Mouse (Mus musculus) ES-E14 (cell line): ENCODE results near the gene Tmem92. TPM values are rescaled to one million over a fixed set of nuclear protein-coding genes. Genes with fewer than 3 reads are reported as not detected.

ENCODE experiments used
- DNase-seq: peaks from one replicate; pipeline ENCODE4 v3.0.0-alpha.2; 2013; ENCODE audit warnings: low read depth, low spot score
- H3K27ac ChIP-seq: 2 replicates; pipeline ENCODE4 v1.5.1; 2012; ENCODE audit warnings: low read depth, mild to moderate bottlenecking, low read length, moderate library complexity, mixed read lengths; ENCODE audit not compliant: poor library complexity, insufficient read depth, severe bottlenecking
- H3K36me3 ChIP-seq: 2 replicates; pipeline ENCODE4 v1.6.1; 2012; ENCODE audit warnings: mild to moderate bottlenecking, low read length, moderate library complexity, mixed read lengths; ENCODE audit not compliant: control insufficient read depth, poor library complexity, insufficient read depth, severe bottlenecking
- H3K4me1 ChIP-seq, 2 experiments: fragments of 150-350 bp in 1 of 2; sonication (generic) in 1 of 2; 2 replicates each; pipeline ENCODE4 v1.6.1; 2012; ENCODE audit warnings: low read length in 2 of 2, mild to moderate bottlenecking in 1 of 2, mixed read lengths in 1 of 2; ENCODE audit not compliant: control insufficient read depth in 2 of 2, insufficient read depth in 2 of 2, poor library complexity in 1 of 2
- H3K4me3 ChIP-seq, 2 experiments: fragments of 150-350 bp in 1 of 2; sonication (generic) in 1 of 2; 2 replicates each; pipeline ENCODE4 v1.5.1; 2012; ENCODE audit warnings: low read length in 2 of 2, low read depth in 1 of 2, mild to moderate bottlenecking in 1 of 2, mixed read lengths in 1 of 2; ENCODE audit not compliant: insufficient read depth in 1 of 2, poor library complexity in 1 of 2, severe bottlenecking in 1 of 2
- H3K9ac ChIP-seq: 2 replicates; pipeline ENCODE4 v1.6.1; 2012; ENCODE audit warnings: low read depth, mild to moderate bottlenecking, low read length, mixed read lengths; ENCODE audit not compliant: poor library complexity, insufficient read depth, severe bottlenecking
- H3K9me3 ChIP-seq: fragments of 150-350 bp; sonication (generic); 2 replicates; pipeline ENCODE4 v1.6.1; 2012; ENCODE audit warnings: low read depth, mild to moderate bottlenecking, low read length; ENCODE audit not compliant: control insufficient read depth, insufficient read depth
- CHD2 ChIP-seq: IDR thresholded peaks from 2 replicates; pipeline ENCODE4 v1.6.1; 2014; ENCODE audit warnings: mild to moderate bottlenecking, low read depth, low read length, inconsistent platforms
- HCFC1 ChIP-seq: IDR thresholded peaks from 2 replicates; pipeline ENCODE4 v1.6.1; 2012; ENCODE audit warnings: low read length, inconsistent platforms, borderline replicate concordance; ENCODE audit not compliant: insufficient read depth
- MAFK ChIP-seq: IDR thresholded peaks from 2 replicates; pipeline ENCODE4 v1.6.1; 2014; ENCODE audit warnings: mild to moderate bottlenecking, low read depth, low read length, inconsistent platforms; ENCODE audit not compliant: insufficient read depth
- ZC3H11A ChIP-seq: IDR thresholded peaks from 2 replicates; pipeline ENCODE4 v1.6.1; 2012; ENCODE audit warnings: low read depth, mild to moderate bottlenecking, inconsistent platforms, low read length, borderline replicate concordance
- ZNF384 ChIP-seq: IDR thresholded peaks from 2 replicates; pipeline ENCODE4 v1.6.1; 2012; ENCODE audit warnings: low read depth, low read length, inconsistent platforms
- in situ Hi-C, 2 experiments: fragments of 600-800 bp; cut with MboI; formaldehyde crosslinking; loops; one replicate each; pipeline ENCODE4 v1.15.1; 2025; ENCODE audit warnings: low sequenced_read_pairs in 2 of 2, inconsistent platforms in 1 of 2; ENCODE audit not compliant: unreplicated experiment in 2 of 2
- total RNA-seq: library from RNA; depleted of rRNA; stranded (reverse); fragments of 300-350 nt; gene quantifications from 2 replicates; pipeline ENCODE4 v1.2.3, GENCODE M21; 2012; rRNA removed

Gene Tmem92
- total RNA-seq, 1 experiment, result 19.8 TPM

DNA sequence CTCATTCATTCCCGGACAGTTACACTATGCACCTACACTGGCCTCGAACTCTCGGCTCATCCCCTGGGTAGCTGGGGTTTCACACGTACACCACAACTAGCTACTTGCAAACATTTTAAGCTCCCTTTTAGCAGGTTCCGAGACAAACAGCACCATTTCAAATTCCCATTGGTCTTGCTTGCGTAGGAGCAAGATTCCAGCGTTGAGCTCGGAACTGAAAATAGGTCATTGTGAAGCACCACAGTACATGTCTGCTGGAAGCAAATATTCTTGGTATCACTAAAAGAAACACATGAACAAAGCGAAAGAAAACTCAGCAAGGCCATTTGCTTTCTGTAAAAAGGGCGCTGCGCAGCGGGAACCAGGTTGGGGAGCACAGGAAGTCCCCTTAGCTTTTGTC is 51.3 kb downstream of the Tmem92 start:
- TF ChIP-seq ZNF384 (no peak), CHD2 (no peak)
- peaks cover 0 to 3% of the 10 kb centered on the region in 2 experiments; a peak in 2 of 4 replicates for H3K4me1 ChIP-seq
- H3K9ac ChIP-seq, result no peak overlapping the region
- H3K9me3 ChIP-seq, result no peaks in the 10 kb centered on the region
- no peak overlapping the region for H3K27ac ChIP-seq
- no peaks in the 10 kb centered on the region for H3K36me3 ChIP-seq
- in situ Hi-C loops, result no loop called here
- no peak for DNase-seq
- H3K4me3 ChIP-seq, result no peak overlapping the region

DNA sequence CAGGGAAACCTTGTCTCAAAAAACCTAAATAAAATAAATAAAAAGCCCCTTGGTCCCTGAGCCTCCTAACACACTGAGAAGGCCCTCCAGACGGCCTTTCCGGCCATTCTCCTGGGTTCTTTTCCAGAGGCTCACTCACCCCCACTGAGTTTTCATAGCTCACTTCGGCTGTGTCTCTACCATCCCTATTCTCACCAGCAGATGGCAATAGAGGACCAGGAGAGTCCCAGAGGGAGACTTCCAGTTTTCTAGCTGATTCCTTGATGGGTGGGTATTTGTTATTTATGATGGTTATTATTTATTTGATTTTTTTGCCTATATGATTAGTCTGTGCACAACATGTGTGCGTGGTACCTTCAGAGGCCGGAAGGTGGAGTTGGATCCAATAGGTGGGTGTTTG is 52.2 kb downstream of the Tmem92 start:
- no peak overlapping the region for H3K27ac ChIP-seq
- DNase-seq, result peak; percentile 73
- no peaks in the 10 kb centered on the region for H3K9me3 ChIP-seq
- H3K4me1 ChIP-seq, result peaks cover 0 to 3% of the 10 kb centered on the region in 2 experiments; a peak in 2 of 4 replicates
- TF ChIP-seq CHD2 (no peak), ZC3H11A (no peak), HCFC1 (no peak), ZNF384 (no peak), MAFK (no peak)
- in situ Hi-C loops, result no loop called here
- no peaks in the 10 kb centered on the region for H3K36me3 ChIP-seq
- no peak overlapping the region for H3K4me3 ChIP-seq
- H3K9ac ChIP-seq, result no peak overlapping the region

DNA sequence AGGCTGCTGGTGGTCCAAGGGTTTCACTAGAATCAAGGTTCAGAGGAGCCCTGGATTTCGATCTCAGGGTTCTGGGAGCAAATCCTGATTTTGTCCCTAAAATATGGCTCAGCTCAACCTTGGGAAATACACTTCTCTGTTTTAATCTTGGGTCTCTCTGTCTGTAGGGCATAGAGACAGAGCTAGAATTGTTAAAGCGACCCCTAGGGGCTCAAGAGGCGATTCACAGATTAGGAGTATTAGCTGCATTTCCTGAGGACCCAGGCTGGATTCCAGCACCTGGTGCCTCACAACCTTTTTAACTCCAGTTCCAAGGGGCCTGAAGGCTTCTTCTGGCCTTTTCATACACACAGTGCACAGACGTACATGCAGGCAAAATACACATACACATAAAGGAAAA is 52.9 kb downstream of the Tmem92 start:
- TF ChIP-seq ZC3H11A, result no peak
- no peak for TF ChIP-seq HCFC1
- no peak for TF ChIP-seq ZNF384
- TF ChIP-seq CHD2, result no peak
- no peak for TF ChIP-seq MAFK
- Histone ChIP-seq H3K36me3 (no peaks in the 10 kb centered on the region), H3K4me1 (peaks cover 0 to 3% of the 10 kb centered on the region in 2 experiments; a peak in 2 of 4 replicates), H3K9me3 (no peaks in the 10 kb centered on the region), H3K27ac (no peak overlapping the region), H3K4me3 (no peak overlapping the region), H3K9ac (no peak overlapping the region)
- in situ Hi-C loops, result no loop called here
- peak; percentile 41 for DNase-seq

DNA sequence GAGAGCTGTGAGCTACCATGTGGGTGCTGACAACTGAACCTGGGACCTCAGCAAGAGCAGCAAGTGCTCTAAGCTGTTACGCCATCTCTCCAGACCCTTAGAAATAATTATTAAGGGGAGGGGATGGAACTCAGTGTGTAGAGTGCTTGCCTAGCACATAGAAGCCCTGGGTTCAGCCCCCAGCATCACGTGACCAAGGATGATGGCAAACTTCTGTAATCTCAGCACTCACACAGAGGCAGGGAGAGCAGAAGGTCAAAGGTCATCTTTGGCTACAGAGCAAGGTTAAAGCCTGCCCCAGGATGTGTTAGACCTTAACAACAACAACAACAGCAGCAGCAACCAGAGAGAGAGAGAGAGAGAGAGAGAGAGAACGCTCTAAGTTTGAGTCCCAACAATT is 54.0 kb downstream of the Tmem92 start:
- H3K9me3 ChIP-seq, result no peaks in the 10 kb centered on the region
- no peak for DNase-seq
- in situ Hi-C loops, result no loop called here
- H3K4me3 ChIP-seq, result no peak overlapping the region
- H3K27ac ChIP-seq, result no peak overlapping the region
- TF ChIP-seq CHD2, result no peak
- TF ChIP-seq HCFC1, result no peak
- no peak for TF ChIP-seq MAFK
- TF ChIP-seq ZC3H11A, result no peak
- TF ChIP-seq ZNF384, result no peak
- H3K4me1 ChIP-seq, result no peaks in the 10 kb centered on the region; a peak in 2 of 4 replicates
- H3K36me3 ChIP-seq, result no peaks in the 10 kb centered on the region
- no peak overlapping the region for H3K9ac ChIP-seq

DNA sequence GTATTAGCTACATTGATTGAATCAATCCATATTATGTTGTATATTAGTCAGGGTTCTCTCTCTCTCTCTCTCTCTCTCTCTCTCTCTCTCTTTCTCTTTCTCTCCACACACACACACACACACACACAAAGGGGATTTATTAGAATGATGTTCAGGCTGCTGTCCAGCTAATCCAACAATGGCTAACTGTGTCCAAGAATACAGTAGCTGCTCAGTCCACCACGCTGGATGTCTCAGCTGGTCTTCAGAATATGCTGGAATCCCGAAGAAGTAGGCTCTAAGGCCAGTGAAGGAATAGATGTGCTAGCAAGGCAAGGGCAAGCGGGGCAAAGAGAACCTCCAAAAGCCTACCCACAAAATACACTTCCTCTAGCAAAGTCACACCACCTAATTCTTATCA is 55.2 kb downstream of the Tmem92 start:
- no peak for DNase-seq
- in situ Hi-C loops, result no loop called here
- Histone ChIP-seq H3K9ac (no peak overlapping the region), H3K36me3 (no peaks in the 10 kb centered on the region), H3K27ac (no peak overlapping the region), H3K9me3 (no peaks in the 10 kb centered on the region), H3K4me1 (no peaks in the 10 kb centered on the region; a peak in 1 of 4 replicates), H3K4me3 (no peak overlapping the region)
- TF ChIP-seq HCFC1 (no peak), MAFK (no peak), CHD2 (no peak), ZNF384 (no peak), ZC3H11A (no peak)

Other genes starting within 250 kb of the Tmem92 start
- 2.1 and 2.4 TPM in 2 replicates for gene Rsad1, start 233.4 kb downstream of the Tmem92 start, total RNA-seq
- gene Chad, start 217.7 kb downstream of the Tmem92 start, total RNA-seq, result 0.11 TPM in 1 of 2 replicates, not detected in the other
- 5.9 and 7.4 TPM in 2 replicates for gene Acsf2, start 180.8 kb downstream of the Tmem92 start, total RNA-seq
- gene Lrrc59, start 152.9 kb downstream of the Tmem92 start, total RNA-seq, result 215 and 282 TPM in 2 replicates
- 37.2 and 56.3 TPM in 2 replicates for gene Mrpl27, start 128.9 kb downstream of the Tmem92 start, total RNA-seq
- 46.1 and 57.3 TPM in 2 replicates for gene Eme1, start 128.7 kb downstream of the Tmem92 start, total RNA-seq
- 58.0 and 91.2 TPM in 2 replicates for gene Xylt2, start 105.2 kb downstream of the Tmem92 start, total RNA-seq
- gene Gm11541, start 78.2 kb downstream of the Tmem92 start, total RNA-seq, result 0.18 TPM in 1 of 2 replicates, not detected in the other
- 0.32 and 0.54 TPM in 2 replicates for gene Cdc34b, start 40.9 kb downstream of the Tmem92 start, total RNA-seq
- 37.5 and 125 TPM in 2 replicates for gene Col1a1, start 153.5 kb upstream of the Tmem92 start, total RNA-seq
- gene Hils1, start 184.9 kb upstream of the Tmem92 start, total RNA-seq, result not detected in 2 replicates
- 0.74 TPM in 1 of 2 replicates, not detected in the other for gene Sgca, start 193.6 kb upstream of the Tmem92 start, total RNA-seq
- 29.5 and 32.6 TPM in 2 replicates for gene Ppp1r9b, start 208.3 kb upstream of the Tmem92 start, total RNA-seq
- gene Samd14, start 227.2 kb upstream of the Tmem92 start, total RNA-seq, result 0.53 and 0.89 TPM in 2 replicates